Mouse (Mus musculus): ENCODE data around the gene Cmklr1. TPM values are rescaled to one million over a fixed set of nuclear protein-coding genes. Genes with fewer than 3 reads are reported as not detected.

Cmklr1 gene
- polyA plus RNA-seq, 1 experiment from 2014 or later: 3.3 TPM

- no peak for DNase-seq (ENCODE audit: low spot score)
- Histone ChIP-seq H3K36me3 (no peaks in the 10 kb centered on the region), H3K27ac (no peak overlapping the region), H3K4me3 (no peak overlapping the region), H3K27me3 (ENCODE audit: insufficient read depth, poor library complexity, severe bottlenecking) (peaks cover 49% of the 10 kb centered on the region), H3K9me3 (no peaks in the 10 kb centered on the region), H3K4me1 (peaks cover 73% of the 10 kb centered on the region)
- WGBS: 82% methylated on average over 3 of the region's 3 CpGs
Measured at GRCm38 (mm10) chr5:113629248-113629647, 21.0 kb downstream of the Cmklr1 start.

GRCm38 (mm10) chr5:113627820-113628437 lies 22.3 kb downstream of the Cmklr1 start:
- Histone ChIP-seq H3K27ac (peak overlapping the region; percentile 43; the same call in 1 of the 2 replicates), H3K36me3 (no peaks in the 10 kb centered on the region), H3K4me1 (peaks cover 68% of the 10 kb centered on the region), H3K9me3 (no peaks in the 10 kb centered on the region), H3K4me3 (no peak overlapping the region), H3K27me3 (ENCODE audit: insufficient read depth, poor library complexity, severe bottlenecking) (peaks cover 44% of the 10 kb centered on the region)
- WGBS: 26% methylated on average over 11 of the region's 11 CpGs
- DNase-seq (ENCODE audit: low spot score): no peak

DNA sequence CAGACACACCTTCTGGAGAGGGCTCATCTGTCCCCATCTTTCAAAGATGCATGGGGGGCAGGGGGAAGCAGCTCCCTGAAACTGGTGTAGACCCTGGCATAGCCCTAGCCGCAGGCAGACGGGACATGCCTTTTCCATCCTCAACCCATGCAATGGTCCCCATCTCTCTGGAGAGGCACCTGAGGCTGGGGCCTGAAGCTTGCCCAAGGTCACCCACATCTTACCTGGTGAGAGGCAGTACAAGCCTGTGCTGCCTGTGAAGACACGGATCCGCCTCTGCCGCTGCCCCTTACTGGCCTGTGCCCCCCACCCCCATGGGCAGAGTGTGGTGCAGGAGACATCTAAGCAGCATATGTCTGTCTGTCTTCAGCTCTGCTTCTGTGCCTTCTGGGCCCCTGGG lies 23.2 kb downstream of the Cmklr1 start:
- H3K27ac ChIP-seq: peak overlapping the region; percentile 43; the same call in 1 of the 2 replicates
- peaks cover 34% of the 10 kb centered on the region for H3K27me3 ChIP-seq (ENCODE audit: insufficient read depth, poor library complexity, severe bottlenecking)
- no peak overlapping the region for H3K4me3 ChIP-seq
- peaks cover 66% of the 10 kb centered on the region for H3K4me1 ChIP-seq
- no peaks in the 10 kb centered on the region for H3K9me3 ChIP-seq
- no peak for DNase-seq (ENCODE audit: low spot score)
- no peaks in the 10 kb centered on the region for H3K36me3 ChIP-seq
- 60% methylated on average over 5 of the region's 5 CpGs for WGBS

- 50% methylated on average over 8 of the region's 8 CpGs for WGBS
- Histone ChIP-seq H3K27me3 (ENCODE audit: insufficient read depth, poor library complexity, severe bottlenecking) (peaks cover 28% of the 10 kb centered on the region), H3K4me1 (peaks cover 59% of the 10 kb centered on the region), H3K4me3 (no peak overlapping the region), H3K36me3 (no peaks in the 10 kb centered on the region), H3K27ac (no peak overlapping the region), H3K9me3 (no peaks in the 10 kb centered on the region)
- DNase-seq (ENCODE audit: low spot score): no peak
Measured at GRCm38 (mm10) chr5:113626352-113626751, 23.9 kb downstream of the Cmklr1 start.

GRCm38 (mm10) chr5:113625068-113625467 lies 25.2 kb downstream of the Cmklr1 start:
- peaks cover 55% of the 10 kb centered on the region for H3K4me1 ChIP-seq
- DNase-seq (ENCODE audit: low spot score): no peak
- no peaks in the 10 kb centered on the region for H3K9me3 ChIP-seq
- WGBS: 84% methylated on average over 4 of the region's 4 CpGs
- H3K27me3 ChIP-seq (ENCODE audit: insufficient read depth, poor library complexity, severe bottlenecking): peaks cover 15% of the 10 kb centered on the region; the same call in 1 of the 2 replicates
- no peak overlapping the region for H3K27ac ChIP-seq
- H3K4me3 ChIP-seq: no peak overlapping the region
- no peaks in the 10 kb centered on the region for H3K36me3 ChIP-seq

GRCm38 (mm10) chr5:113623052-113623451 lies 27.2 kb downstream of the Cmklr1 start:
- 25% methylated on average over 1 of the region's 2 CpGs for WGBS
- DNase-seq (ENCODE audit: low spot score): no peak
- Histone ChIP-seq H3K4me3 (no peak overlapping the region), H3K9me3 (no peaks in the 10 kb centered on the region), H3K36me3 (no peaks in the 10 kb centered on the region), H3K4me1 (peaks cover 43% of the 10 kb centered on the region), H3K27me3 (ENCODE audit: insufficient read depth, poor library complexity, severe bottlenecking) (0 out of 2 replicates have a peak, but pooled peaks cover 5% of the 10 kb centered on the region), H3K27ac (peak overlapping the region; percentile 38; the same call in 1 of the 2 replicates)

GRCm38 (mm10) chr5:113620999-113621398 lies 29.2 kb downstream of the Cmklr1 start:
- Histone ChIP-seq H3K36me3 (no peaks in the 10 kb centered on the region), H3K27ac (no peak overlapping the region), H3K27me3 (ENCODE audit: insufficient read depth, poor library complexity, severe bottlenecking) (0 out of 2 replicates have a peak, but pooled peaks cover 5% of the 10 kb centered on the region), H3K9me3 (no peaks in the 10 kb centered on the region), H3K4me3 (no peak overlapping the region), H3K4me1 (peaks cover 22% of the 10 kb centered on the region)
- no peak for DNase-seq (ENCODE audit: low spot score)
- WGBS: 40% methylated on average over 7 of the region's 7 CpGs

DNA sequence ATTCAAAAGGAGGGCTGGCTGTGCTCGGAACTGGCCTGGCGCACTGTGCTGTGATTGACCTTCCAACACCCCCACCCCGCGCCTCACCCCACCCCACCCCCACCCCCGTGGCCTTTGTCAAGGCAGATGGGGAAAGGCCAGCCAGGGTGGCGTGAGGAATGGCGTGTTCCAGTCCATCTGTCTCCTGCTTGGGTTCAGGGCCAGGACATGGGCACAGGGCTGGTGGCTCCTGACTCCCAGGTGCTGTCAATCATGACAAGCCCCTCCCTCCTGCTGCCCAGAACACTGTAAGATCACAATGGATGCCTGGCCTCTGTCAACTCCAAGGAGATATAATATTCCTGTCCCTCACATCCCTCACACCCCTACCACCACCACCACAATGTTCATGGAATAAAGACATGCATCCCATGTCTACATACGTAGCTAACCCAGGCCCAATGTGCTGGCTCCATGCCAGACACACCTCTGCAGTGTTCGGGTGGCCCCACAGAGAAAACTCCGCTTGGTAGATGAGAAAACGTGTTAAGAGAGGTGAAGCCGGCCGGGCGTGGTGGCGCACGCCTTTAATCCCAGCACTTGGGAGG lies 30.0 kb downstream of the Cmklr1 start:
- H3K4me1 ChIP-seq: peaks cover 22% of the 10 kb centered on the region

GRCm38 (mm10) chr5:113619151-113619550 lies 31.1 kb downstream of the Cmklr1 start:
- no peak for DNase-seq (ENCODE audit: low spot score)
- Histone ChIP-seq H3K4me1 (peaks cover 22% of the 10 kb centered on the region), H3K27me3 (ENCODE audit: insufficient read depth, poor library complexity, severe bottlenecking) (no peaks in the 10 kb centered on the region), H3K27ac (no peak overlapping the region), H3K4me3 (no peak overlapping the region), H3K36me3 (peaks cover 4% of the 10 kb centered on the region), H3K9me3 (no peaks in the 10 kb centered on the region)
- WGBS: 62% methylated on average over 1 of the region's 1 CpGs

More for the DNA sequence above, 30.0 kb downstream of the Cmklr1 start:
- Histone ChIP-seq H3K27ac (no peak overlapping the region), H3K4me3 (no peak overlapping the region), H3K9me3 (no peaks in the 10 kb centered on the region), H3K27me3 (ENCODE audit: insufficient read depth, poor library complexity, severe bottlenecking) (no peaks in the 10 kb centered on the region), H3K36me3 (no peaks in the 10 kb centered on the region)
- no peak for DNase-seq (ENCODE audit: low spot score)
- WGBS: 77% methylated on average over 16 of the region's 16 CpGs

DNA sequence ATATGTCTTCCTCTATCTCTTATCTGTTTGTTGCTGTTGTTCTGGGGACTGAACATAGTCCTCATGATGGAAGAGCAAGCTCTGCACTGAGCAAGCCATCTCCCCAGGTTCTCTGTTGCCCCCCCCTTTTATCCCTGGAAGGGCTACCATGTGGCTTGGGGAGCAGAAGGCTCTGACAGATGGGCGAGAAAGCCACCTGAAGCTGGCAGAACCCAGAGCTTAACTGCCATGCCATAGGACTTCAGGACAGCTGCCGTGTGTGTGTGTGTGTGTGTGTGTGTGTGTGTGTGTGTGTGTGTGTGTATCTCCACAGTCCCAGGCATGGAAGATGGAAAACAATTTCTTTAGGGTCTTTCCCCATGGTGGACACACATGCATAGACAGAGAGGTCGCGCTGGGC lies 31.5 kb downstream of the Cmklr1 start:
- Histone ChIP-seq H3K4me3 (no peak overlapping the region), H3K27ac (no peak overlapping the region), H3K36me3 (peaks cover 5% of the 10 kb centered on the region), H3K4me1 (peaks cover 22% of the 10 kb centered on the region), H3K9me3 (no peaks in the 10 kb centered on the region), H3K27me3 (ENCODE audit: insufficient read depth, poor library complexity, severe bottlenecking) (no peaks in the 10 kb centered on the region)
- no peak for DNase-seq (ENCODE audit: low spot score)
- WGBS: 87% methylated on average over 4 of the region's 4 CpGs

DNA sequence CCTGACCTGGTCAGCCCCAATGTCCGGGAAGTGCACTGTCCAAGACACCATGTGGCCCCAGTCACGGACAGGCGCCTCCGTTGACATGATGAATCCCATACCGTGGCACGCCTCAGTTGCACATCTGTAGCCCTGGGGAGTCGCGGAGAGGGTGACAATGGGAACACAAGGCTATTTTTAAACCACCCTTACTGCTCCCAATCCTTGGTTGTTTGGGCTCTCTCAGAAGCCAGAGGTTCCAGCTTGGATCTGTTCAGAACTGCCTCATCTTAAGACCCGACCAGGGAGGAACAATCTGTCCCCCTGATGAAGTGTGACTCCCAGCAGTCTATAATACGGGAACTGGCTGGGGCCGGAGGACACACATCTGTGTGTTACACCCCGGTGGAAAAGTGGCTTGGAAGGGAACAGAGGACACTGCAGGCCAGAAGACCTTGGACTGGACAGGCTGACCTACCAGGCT lies 38.4 kb downstream of the Cmklr1 start:
- H3K4me1 ChIP-seq: peaks cover 32% of the 10 kb centered on the region
- 63% methylated on average over 12 of the region's 12 CpGs for WGBS
- no peaks in the 10 kb centered on the region for H3K9me3 ChIP-seq
- H3K36me3 ChIP-seq: peaks cover 12% of the 10 kb centered on the region
- no peak overlapping the region for H3K27ac ChIP-seq
- peaks cover 28% of the 10 kb centered on the region; the same call in 1 of the 2 replicates for H3K27me3 ChIP-seq (ENCODE audit: insufficient read depth, poor library complexity, severe bottlenecking)
- H3K4me3 ChIP-seq: no peak overlapping the region
- no peak for DNase-seq (ENCODE audit: low spot score)

GRCm38 (mm10) chr5:113611131-113611530 lies 39.1 kb downstream of the Cmklr1 start:
- DNase-seq (ENCODE audit: low spot score): no peak
- H3K4me1 ChIP-seq: peaks cover 32% of the 10 kb centered on the region
- H3K36me3 ChIP-seq: peaks cover 12% of the 10 kb centered on the region
- H3K9me3 ChIP-seq: no peaks in the 10 kb centered on the region
- peaks cover 28% of the 10 kb centered on the region; the same call in 1 of the 2 replicates for H3K27me3 ChIP-seq (ENCODE audit: insufficient read depth, poor library complexity, severe bottlenecking)
- H3K4me3 ChIP-seq: no peak overlapping the region
- 74% methylated on average over 6 of the region's 6 CpGs for whole genome bisulfite sequencing
- no peak overlapping the region for H3K27ac ChIP-seq

- H3K9me3 ChIP-seq: no peaks in the 10 kb centered on the region
- no peak overlapping the region for H3K27ac ChIP-seq
- peaks cover 28% of the 10 kb centered on the region; the same call in 1 of the 2 replicates for H3K27me3 ChIP-seq (ENCODE audit: insufficient read depth, poor library complexity, severe bottlenecking)
- H3K4me1 ChIP-seq: peaks cover 32% of the 10 kb centered on the region
- WGBS: 51% methylated on average over 6 of the region's 6 CpGs
- H3K4me3 ChIP-seq: no peak overlapping the region
- DNase-seq (ENCODE audit: low spot score): no peak
- H3K36me3 ChIP-seq: peaks cover 12% of the 10 kb centered on the region
Measured at GRCm38 (mm10) chr5:113610490-113610889, 39.7 kb downstream of the Cmklr1 start.

Data from heart, embryonic 10.5 days (tissue).